Mouse (Mus musculus): ENCODE measurements around the gene Brd3.

- TF ChIP-seq CHD2 (IDR thresholded peaks at IDR 0.05; ENCODE audit: low read depth, low read length), result no peak
- TF ChIP-seq ZC3H11A (IDR thresholded peaks at IDR 0.05; ENCODE audit: borderline replicate concordance, low read depth, low read length), result no peak
- TF ChIP-seq ZNF384 (IDR thresholded peaks at IDR 0.05; ENCODE audit: low read depth, low read length), result no peak
- no peak for TF ChIP-seq MAFK (IDR thresholded peaks at IDR 0.05; ENCODE audit: insufficient read depth, low read depth, low read length)
Observed at GRCm38 (mm10) chr2:27417648-27418153, 89.8 kb downstream of the Brd3 start.
